Mouse (Mus musculus) cerebellum, adult 18-20 months (tissue): ENCODE data around the gene Tef.

Experiments used
- DNase-seq, 2 experiments: peaks; one replicate each; pipeline ENCODE4 v3.0.0; 2021

Gene Tef

GRCm38 (mm10) chr15:81852411-81853000 lies 50.3 kb downstream of the Tef start:
- DNase-seq: peak; percentile 52 to 55

GRCm38 (mm10) chr15:81853081-81853480 lies 50.9 kb downstream of the Tef start:
- DNase-seq: no peak

GRCm38 (mm10) chr15:81856030-81856790 lies 54.0 kb downstream of the Tef start:
- DNase-seq: peak; percentile 91 to 96

- DNase-seq: peak in 1 of 2 experiments; percentile 47
These were observed 54.9 kb downstream of the Tef start for GRCm38 (mm10) chr15:81856938-81857723.

GRCm38 (mm10) chr15:81857724-81858116 lies 55.5 kb downstream of the Tef start:
- no peak for DNase-seq

- peak; percentile 91 to 96 for DNase-seq
These were observed 55.9 kb downstream of the Tef start for GRCm38 (mm10) chr15:81858138-81858516.

GRCm38 (mm10) chr15:81858517-81859329 lies 56.5 kb downstream of the Tef start, which contains the start of gene Tob2:
TSS of gene Tob2 (minus strand) at chr15:81858796.
- peak; percentile 73 to 81 for DNase-seq

GRCm38 (mm10) chr15:81859330-81860255 lies 57.4 kb downstream of the Tef start:
- peak; percentile 88 to 92 for DNase-seq

- DNase-seq: peak; percentile 39 to 49
These were observed 58.4 kb downstream of the Tef start for GRCm38 (mm10) chr15:81860471-81861135.

- DNase-seq: no peak
These were observed 62.0 kb downstream of the Tef start for GRCm38 (mm10) chr15:81864238-81864637.

GRCm38 (mm10) chr15:81869985-81870384 lies 67.8 kb downstream of the Tef start:
- DNase-seq: no peak

- DNase-seq: peak; percentile 83 to 85
These were observed 69.5 kb downstream of the Tef start, which contains the start of gene Phf5a for GRCm38 (mm10) chr15:81871604-81872261. TSS of gene Phf5a (minus strand) at chr15:81871911.

- DNase-seq: peak; percentile 98 to 99
These were observed 70.3 kb downstream of the Tef start, which contains the start of gene Aco2 for GRCm38 (mm10) chr15:81872262-81873136. TSS of gene Aco2 (plus strand) at chr15:81872309.
